Mouse (Mus musculus): Measurements from ENCODE around the gene Tacc3. TPM values are rescaled to one million over a fixed set of nuclear protein-coding genes. Genes with fewer than 3 reads are reported as not detected.

Gene Tacc3
- 10 to 100 TPM; 15.2 to 15.6 TPM for total RNA-seq (2023)

GRCm38 (mm10) chr5:33657787-33658663, at the start of gene Tacc3, which contains the start of gene Tmem129:
Tacc3 (plus strand) TSS chr5:33658128.
Tmem129 (minus strand) TSS chr5:33658416.

GRCm38 (mm10) chr5:33629301-33629987, 28.5 kb upstream of the Tacc3 start, which contains the start of the genes Fam53a and Gm9903:
Fam53a (minus strand) TSS chr5:33629635.
Gm9903 (plus strand) TSS chr5:33629925.

DNA sequence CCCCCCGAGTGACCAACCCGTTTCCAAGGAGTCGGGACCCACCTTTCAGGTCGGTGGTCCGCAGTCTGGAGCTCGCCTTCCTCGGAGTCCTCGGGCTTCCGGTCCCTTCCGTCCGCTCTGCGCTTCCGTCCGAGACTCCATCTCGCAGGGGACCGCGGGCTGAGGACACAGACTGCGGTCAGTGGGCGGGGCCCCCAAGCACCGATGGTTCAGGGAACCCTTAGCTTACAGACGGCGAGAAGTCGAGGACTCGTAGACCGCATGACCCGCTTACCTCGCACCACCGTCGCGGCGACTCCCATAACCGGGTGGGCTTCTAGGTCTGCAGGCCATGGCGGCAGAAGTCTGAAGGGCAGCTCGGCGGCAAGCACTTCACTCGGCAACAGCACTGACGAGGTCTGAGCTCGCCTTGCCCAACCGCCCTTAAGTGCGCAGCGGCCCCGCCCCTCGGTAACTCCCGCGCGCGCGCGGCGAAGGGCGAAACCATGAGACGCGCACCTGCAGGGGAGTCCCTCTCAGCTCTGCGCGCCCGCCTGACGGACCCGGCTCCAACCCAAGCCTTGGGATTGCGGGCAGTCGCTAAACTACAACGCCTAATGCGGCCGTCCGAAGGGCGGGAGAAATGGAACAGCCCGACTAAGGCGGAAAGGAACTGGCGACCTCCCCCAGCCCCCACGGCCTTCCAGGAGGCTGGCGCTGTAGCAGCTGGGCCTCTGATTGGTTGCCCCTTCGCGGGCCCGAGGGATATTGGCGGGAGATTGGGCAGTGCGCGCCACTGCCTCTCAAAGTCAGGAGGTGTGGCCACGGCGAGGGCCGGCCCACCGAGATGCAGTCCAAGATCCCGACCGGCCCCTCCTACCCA, 5.8 kb upstream of the Tacc3 start, which contains the start of gene Slbp:
Gene Slbp, minus strand, starts transcription at position 654 of the 862 bp plus-strand sequence.

GRCm38 (mm10) chr5:33721541-33722265, 63.8 kb downstream of the Tacc3 start, which contains the start of gene Fgfr3:
Fgfr3 (plus strand) TSS chr5:33721674.

Other genes with a start within 250 kb of the Tacc3 start
- gene Nkx1-1, start 224.2 kb upstream of the Tacc3 start, total RNA-seq (2023): not detected
- gene Fam53a, start 28.5 kb upstream of the Tacc3 start, total RNA-seq (2023): 10 to 100 TPM; 45.8 to 49.3 TPM
- gene Gm9903, start 28.2 kb upstream of the Tacc3 start, total RNA-seq (2023): 1 to 10 TPM in 1 of 2 experiments, under 1 TPM in 1; 0.93 to 1.8 TPM
- 10 to 100 TPM; 82.6 to 90.9 TPM for gene Slbp, start 5.6 kb upstream of the Tacc3 start, total RNA-seq (2023)
- 10 to 100 TPM; 11.3 to 12.9 TPM for gene Tmem129, start 288 bp downstream of the Tacc3 start, total RNA-seq (2023)
- under 1 TPM in 1 of 2 experiments, not detected in 1; 0.38 TPM for gene Fgfr3, start 63.5 kb downstream of the Tacc3 start, total RNA-seq (2023)
- gene Letm1, start 124.7 kb downstream of the Tacc3 start, total RNA-seq (2023): 10 to 100 TPM; 75.7 to 89.3 TPM
- gene Nsd2, start 162.6 kb downstream of the Tacc3 start, total RNA-seq (2023): 10 to 100 TPM; 22.2 to 34.5 TPM

Measured in T-cell, adult 66 days (primary cell).